Mouse (Mus musculus) midbrain, embryonic 10.5 days (tissue): Measurements from ENCODE around the gene Ttyh1. TPM values are rescaled to one million over a fixed set of nuclear protein-coding genes. Genes with fewer than 3 reads are reported as not detected.
A peak's percentile ranks its signal among the peaks of the same experiment; 100 is the strongest.
"Not testable (repeated sequence)": the region's sequence is repeated elsewhere in the genome, so short reads cannot be mapped to it uniquely, and the experiment has no call there.

Source experiments
- DNase-seq: peaks from one replicate; pipeline ENCODE4 v3.0.0-alpha.2; 2017; ENCODE audit warnings: low spot score
- H3K27ac ChIP-seq: fragments of 300-500 bp; sonication (generic); replicated peaks from 2 replicates; pipeline ENCODE4 v1.5.1; 2016; ENCODE audit warnings: mild to moderate bottlenecking
- H3K27me3 ChIP-seq: fragments of 300-500 bp; sonication (generic); 2 replicates; pipeline ENCODE4 v1.6.1; 2016; ENCODE audit warnings: low read depth, mild to moderate bottlenecking; ENCODE audit not compliant: poor library complexity, severe bottlenecking
- H3K36me3 ChIP-seq: fragments of 300-500 bp; sonication (generic); 2 replicates; pipeline ENCODE4 v1.6.1; 2016; ENCODE audit warnings: mild to moderate bottlenecking, moderate library complexity
- H3K4me1 ChIP-seq: fragments of 300-500 bp; sonication (generic); 2 replicates; pipeline ENCODE4 v1.6.1; 2016
- H3K4me3 ChIP-seq: fragments of 300-500 bp; sonication (generic); 2 replicates; pipeline ENCODE4 v1.5.1; 2016; ENCODE audit warnings: mild to moderate bottlenecking, moderate library complexity
- H3K9me3 ChIP-seq: fragments of 300-500 bp; sonication (generic); replicated peaks from 2 replicates; pipeline ENCODE4 v1.6.1; 2016; ENCODE audit warnings: mild to moderate bottlenecking
- WGBS: fragments of 180-500 bp; shearing (Covaris S2); methylation state at CpG from one replicate; pipeline ENCODE4 v1.1.7; 2016; 5-methylcytosine and 5-hydroxymethylcytosine counted together
- polyA plus RNA-seq: library from polyadenylated mRNA; unstranded; fragments of >200 nt; fragmentation: Nextera tagmentation; extraction: Ambion mirVana; gene quantifications from 2 replicates; pipeline ENCODE4 v1.2.1, GENCODE M21; 2016

The Ttyh1 gene
- polyA plus RNA-seq, 1 experiment from 2014 or later: 21.9 TPM

- WGBS: 93% methylated on average over 4 of the region's 4 CpGs
- Histone ChIP-seq H3K4me3 (0 out of 2 replicates have a peak overlapping the region, but pooled peaks have one; percentile 80), H3K27me3 (peaks cover 30% of the 10 kb centered on the region), H3K9me3 (no peaks in the 10 kb centered on the region; the same call in 1 of the 2 replicates), H3K27ac (no peak overlapping the region), H3K4me1 (peaks cover 31% of the 10 kb centered on the region), H3K36me3 (peaks cover 59% of the 10 kb centered on the region)
- no peak for DNase-seq
Observed at GRCm38 (mm10) chr7:4147836-4148235, 28.6 kb downstream of the Ttyh1 start.

- Histone ChIP-seq H3K4me1 (peaks cover 31% of the 10 kb centered on the region), H3K4me3 (peak overlapping the region; percentile 80), H3K9me3 (no peaks in the 10 kb centered on the region; the same call in 1 of the 2 replicates), H3K27ac (peak overlapping the region; percentile 85), H3K36me3 (peaks cover 51% of the 10 kb centered on the region), H3K27me3 (peaks cover 35% of the 10 kb centered on the region)
- DNase-seq: no peak
- WGBS: 29% methylated on average over 18 of the region's 18 CpGs
Observed at GRCm38 (mm10) chr7:4148341-4149208, 29.4 kb downstream of the Ttyh1 start.

- H3K4me3 ChIP-seq: peak overlapping the region; percentile 80
- H3K4me1 ChIP-seq: peaks cover 31% of the 10 kb centered on the region
- H3K9me3 ChIP-seq: no peaks in the 10 kb centered on the region; the same call in 1 of the 2 replicates
- peaks cover 35% of the 10 kb centered on the region for H3K27me3 ChIP-seq
- H3K36me3 ChIP-seq: peaks cover 43% of the 10 kb centered on the region
- H3K27ac ChIP-seq: peak overlapping the region; percentile 85
- WGBS: under 1% methylated on average over 64 of the region's 64 CpGs
- peak; percentile 72 for DNase-seq
Observed at GRCm38 (mm10) chr7:4149209-4150054, 30.2 kb downstream of the Ttyh1 start.

- Histone ChIP-seq H3K36me3 (peaks cover 36% of the 10 kb centered on the region), H3K4me1 (peaks cover 34% of the 10 kb centered on the region), H3K27me3 (peaks cover 35% of the 10 kb centered on the region), H3K9me3 (no peaks in the 10 kb centered on the region; the same call in 1 of the 2 replicates), H3K27ac (peak within 1 kb of the TSS; percentile 85), H3K4me3 (peak within 1 kb of the TSS; percentile 80)
- WGBS: 2% methylated on average over 14 of the region's 14 CpGs
- DNase-seq: no peak
Observed at GRCm38 (mm10) chr7:4150059-4150541, 30.9 kb downstream of the Ttyh1 start, which contains the start of gene Leng9. Leng9 (minus strand) TSS chr7:4150374.

- Histone ChIP-seq H3K4me3 (peak overlapping the region; percentile 80), H3K27me3 (peaks cover 35% of the 10 kb centered on the region), H3K27ac (no peak overlapping the region), H3K9me3 (no peaks in the 10 kb centered on the region), H3K4me1 (peaks cover 34% of the 10 kb centered on the region), H3K36me3 (peaks cover 29% of the 10 kb centered on the region)
- WGBS: 9% methylated on average over 14 of the region's 14 CpGs
- no peak for DNase-seq
Observed at GRCm38 (mm10) chr7:4150811-4151221, 31.6 kb downstream of the Ttyh1 start.

GRCm38 (mm10) chr7:4151241-4151640, 32.0 kb downstream of the Ttyh1 start:
- Histone ChIP-seq H3K4me3 (peak overlapping the region; percentile 80), H3K36me3 (peaks cover 25% of the 10 kb centered on the region), H3K27me3 (peaks cover 35% of the 10 kb centered on the region), H3K9me3 (no peaks in the 10 kb centered on the region), H3K27ac (no peak overlapping the region), H3K4me1 (peaks cover 34% of the 10 kb centered on the region)
- no peak for DNase-seq
- WGBS: 16% methylated on average over 22 of the region's 22 CpGs

GRCm38 (mm10) chr7:4154356-4154755, 35.1 kb downstream of the Ttyh1 start:
- Histone ChIP-seq H3K9me3 (no peaks in the 10 kb centered on the region), H3K4me3 (no peak overlapping the region), H3K4me1 (peaks cover 22% of the 10 kb centered on the region), H3K27me3 (peaks cover 35% of the 10 kb centered on the region), H3K36me3 (no peaks in the 10 kb centered on the region), H3K27ac (no peak overlapping the region)
- DNase-seq: no peak
- 80% methylated on average over 5 of the region's 5 CpGs for WGBS

GRCm38 (mm10) chr7:4154976-4155375, 35.8 kb downstream of the Ttyh1 start:
- 28% methylated on average over 4 of the region's 4 CpGs for WGBS
- H3K4me3 ChIP-seq: no peak overlapping the region

GRCm38 (mm10) chr7:4161596-4161995, 42.4 kb downstream of the Ttyh1 start:
- H3K36me3 ChIP-seq, DNase-seq, H3K4me3 ChIP-seq, H3K9me3 ChIP-seq, H3K27me3 ChIP-seq, H3K27ac ChIP-seq: not testable (repeated sequence)
- peaks cover 27% of the 10 kb centered on the region for H3K4me1 ChIP-seq
- 93% methylated on average over 4 of the region's 4 CpGs for WGBS

More at GRCm38 (mm10) chr7:4154976-4155375, 35.8 kb downstream of the Ttyh1 start:
- H3K27me3 ChIP-seq: peaks cover 34% of the 10 kb centered on the region
- H3K27ac ChIP-seq: no peak overlapping the region
- peaks cover 19% of the 10 kb centered on the region for H3K4me1 ChIP-seq
- H3K36me3 ChIP-seq: no peaks in the 10 kb centered on the region
- H3K9me3 ChIP-seq: no peaks in the 10 kb centered on the region
- DNase-seq: no peak

GRCm38 (mm10) chr7:4163571-4164072, 44.4 kb downstream of the Ttyh1 start:
- no peaks in the 10 kb centered on the region for H3K36me3 ChIP-seq
- H3K27ac ChIP-seq: peak overlapping the region; percentile 69
- DNase-seq: no peak
- H3K27me3 ChIP-seq: no peaks in the 10 kb centered on the region
- 1% methylated on average over 11 of the region's 11 CpGs for WGBS
- H3K4me3 ChIP-seq: peak overlapping the region; percentile 47
- no peaks in the 10 kb centered on the region for H3K9me3 ChIP-seq
- H3K4me1 ChIP-seq: peaks cover 31% of the 10 kb centered on the region

- WGBS: under 1% methylated on average over 19 of the region's 20 CpGs
- Histone ChIP-seq H3K9me3 (no peaks in the 10 kb centered on the region), H3K36me3 (no peaks in the 10 kb centered on the region), H3K4me1 (peaks cover 31% of the 10 kb centered on the region), H3K27me3 (no peaks in the 10 kb centered on the region), H3K4me3 (peak within 1 kb of the TSS; percentile 47), H3K27ac (peak within 1 kb of the TSS; percentile 69)
- DNase-seq: peak; percentile 61
Observed at GRCm38 (mm10) chr7:4164090-4164910, 45.1 kb downstream of the Ttyh1 start, which contains the start of gene Cdc42ep5. Cdc42ep5 (minus strand) TSS chr7:4164860.
